Mouse (Mus musculus) intestine, postnatal 0 days (tissue): ENCODE data around the gene Syt5. TPM values are rescaled to one million over a fixed set of nuclear protein-coding genes. Genes with fewer than 3 reads are reported as not detected.

Source experiments
- ATAC-seq: fragments of 200-750 bp; cut with Nextera tagmentation; 2 replicates; pipeline ENCODE4 v1.8.0; 2017; ENCODE audit warnings: mild to moderate bottlenecking, moderate TSS enrichment, moderate library complexity
- H3K27ac ChIP-seq: fragments of 300-500 bp; sonication (generic); 2 replicates; pipeline ENCODE4 v1.5.1; 2014; ENCODE audit warnings: mild to moderate bottlenecking, low read depth, low read length, moderate library complexity
- H3K27me3 ChIP-seq: fragments of 300-500 bp; sonication (generic); replicated peaks from 2 replicates; pipeline ENCODE4 v1.6.1; 2014; ENCODE audit warnings: low read length, mixed read lengths; ENCODE audit not compliant: control insufficient read depth, insufficient read depth
- H3K36me3 ChIP-seq: fragments of 300-500 bp; sonication (generic); 2 replicates; pipeline ENCODE4 v1.6.1; 2014; ENCODE audit warnings: mild to moderate bottlenecking, moderate library complexity; ENCODE audit not compliant: control insufficient read depth, insufficient read depth
- H3K4me1 ChIP-seq: fragments of 300-500 bp; sonication (generic); replicated peaks from 2 replicates; pipeline ENCODE4 v1.6.1; 2014; ENCODE audit warnings: antibody characterized with exemption, low read length, mixed read lengths; ENCODE audit not compliant: control insufficient read depth, insufficient read depth
- H3K4me2 ChIP-seq: fragments of 300-500 bp; sonication (generic); replicated peaks from 2 replicates; pipeline ENCODE4 v1.6.1; 2014; ENCODE audit warnings: low read depth, mild to moderate bottlenecking, moderate library complexity
- H3K4me3 ChIP-seq: fragments of 300-500 bp; sonication (generic); 2 replicates; pipeline ENCODE4 v1.5.1; 2014; ENCODE audit warnings: low read depth, low read length
- H3K9ac ChIP-seq: fragments of 300-500 bp; sonication (generic); 2 replicates; pipeline ENCODE4 v1.6.1; 2014; ENCODE audit warnings: mild to moderate bottlenecking, low read depth, low read length
- H3K9me3 ChIP-seq: fragments of 300-500 bp; sonication (generic); 2 replicates; pipeline ENCODE4 v1.6.1; 2016; ENCODE audit warnings: mixed run types; ENCODE audit not compliant: control insufficient read depth
- CTCF ChIP-seq: sonication (generic); IDR thresholded peaks from 2 replicates; pipeline ENCODE4 v1.5.1; 2016; ENCODE audit warnings: low read depth, mild to moderate bottlenecking, control low read depth, antibody characterized with exemption, moderate library complexity
- WGBS: fragments of 180-500 bp; shearing (Covaris S2); extraction: QIAGEN DNeasy Blood & Tissue Kit; methylation state at CpG from one replicate; pipeline ENCODE4 v1.1.7; 2014; 5-methylcytosine and 5-hydroxymethylcytosine counted together
- polyA plus RNA-seq: library from polyadenylated mRNA; unstranded; fragments of >200 nt; fragmentation: Nextera tagmentation; extraction: Ambion mirVana; gene quantifications from 2 replicates; pipeline ENCODE4 v1.2.1, GENCODE M21; 2015

Gene Syt5
- polyA plus RNA-seq, 1 experiment from 2014 or later = 5.3 TPM

DNA sequence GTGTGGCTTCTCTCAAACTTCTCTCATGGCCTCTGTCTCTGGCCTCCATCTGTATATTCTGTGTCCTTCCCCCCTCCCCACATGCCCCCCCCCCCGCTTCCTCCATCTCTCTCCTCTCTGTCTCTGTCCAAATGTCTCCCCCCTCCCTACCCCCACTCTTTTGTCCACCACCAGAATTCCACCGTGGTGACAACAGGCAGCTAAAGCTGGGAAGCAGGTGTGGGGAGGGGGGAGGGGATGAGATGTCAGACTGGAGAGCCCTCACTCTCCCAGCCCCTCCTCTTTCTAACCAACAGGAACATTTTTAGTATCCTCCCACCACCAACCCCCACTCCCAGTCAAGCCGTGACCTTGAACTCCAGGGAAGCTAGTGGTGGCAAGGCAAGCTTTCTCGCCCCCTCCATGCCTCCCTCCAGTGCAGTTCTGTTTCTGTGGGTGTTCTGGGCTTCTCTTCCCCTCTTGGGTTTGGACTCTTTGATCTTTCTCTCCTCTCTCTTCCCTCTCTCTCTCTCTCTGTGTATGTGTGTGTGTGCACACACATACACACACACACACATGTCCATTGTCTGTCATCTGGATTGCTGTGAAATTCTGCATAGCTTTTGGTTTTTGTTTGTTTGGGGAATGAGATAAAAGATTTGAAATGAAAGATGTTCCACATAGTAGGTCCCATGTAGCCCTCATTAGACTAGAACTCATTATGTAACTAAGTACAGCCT is 30.9 kb downstream of the Syt5 start, which contains the start of gene Tnnt1:
TSS of gene Tnnt1 (minus strand) at position 51 of the 719 bp plus-strand sequence.
- H3K4me1 ChIP-seq = no peaks in the 10 kb centered on the region
- no peaks in the 10 kb centered on the region for H3K9me3 ChIP-seq
- TF ChIP-seq CTCF = no peak
- H3K4me3 ChIP-seq = no peak within 1 kb of the TSS
- no peak within 1 kb of the TSS for H3K4me2 ChIP-seq
- no peaks in the 10 kb centered on the region for H3K36me3 ChIP-seq
- 0 out of 2 replicates have a peak, but pooled peaks cover 4% of the 10 kb centered on the region for H3K27me3 ChIP-seq
- ATAC-seq = no peak
- no peak within 1 kb of the TSS for H3K27ac ChIP-seq
- WGBS = 22% methylated on average over 4 of the region's 4 CpGs
- H3K9ac ChIP-seq = no peak within 1 kb of the TSS

DNA sequence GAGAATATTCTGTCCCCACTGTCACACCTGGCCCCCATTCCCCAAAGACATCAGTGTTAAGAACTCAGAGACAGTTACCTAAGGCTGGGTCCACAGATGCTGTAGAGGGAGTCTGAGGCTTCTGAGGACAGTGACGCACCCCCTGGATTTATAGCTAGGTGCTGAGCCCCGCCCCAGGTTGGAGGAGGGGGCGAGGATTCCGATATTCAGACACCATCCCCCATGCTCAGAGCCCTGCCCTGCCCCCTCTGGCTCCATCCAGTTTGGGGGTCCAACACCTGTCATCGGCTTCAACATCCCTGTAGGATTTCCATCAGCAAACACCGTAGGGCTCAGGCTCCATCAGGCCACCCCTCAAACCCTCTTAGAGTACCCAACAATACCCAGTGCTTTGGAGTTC is 31.5 kb downstream of the Syt5 start:
- 0 out of 2 replicates have a peak, but pooled peaks cover 4% of the 10 kb centered on the region for H3K27me3 ChIP-seq
- H3K4me2 ChIP-seq = no peak overlapping the region
- H3K9me3 ChIP-seq = no peaks in the 10 kb centered on the region
- H3K9ac ChIP-seq = no peak overlapping the region
- TF ChIP-seq CTCF = no peak
- WGBS = 54% methylated on average over 6 of the region's 6 CpGs
- H3K27ac ChIP-seq = no peak overlapping the region
- no peaks in the 10 kb centered on the region for H3K36me3 ChIP-seq
- no peak for ATAC-seq
- no peaks in the 10 kb centered on the region for H3K4me1 ChIP-seq
- no peak overlapping the region for H3K4me3 ChIP-seq

- Histone ChIP-seq H3K9ac (no peak overlapping the region), H3K4me2 (no peak overlapping the region)
These were observed 33.3 kb downstream of the Syt5 start for GRCm38 (mm10) chr7:4513829-4514712.

GRCm38 (mm10) chr7:4513236-4513635 is 34.1 kb downstream of the Syt5 start:
- Histone ChIP-seq H3K4me2 (no peak overlapping the region), H3K4me3 (no peak overlapping the region), H3K36me3 (no peaks in the 10 kb centered on the region), H3K27me3 (no peaks in the 10 kb centered on the region), H3K9me3 (no peaks in the 10 kb centered on the region), H3K4me1 (0 out of 2 replicates have a peak, but pooled peaks cover 4% of the 10 kb centered on the region), H3K27ac (no peak overlapping the region), H3K9ac (no peak overlapping the region)
- peak; percentile 92 for TF ChIP-seq CTCF
- 31% methylated on average over 13 of the region's 13 CpGs for WGBS
- 0 out of 2 replicates have a peak, but pooled peaks have one; percentile 7 for ATAC-seq

More at GRCm38 (mm10) chr7:4513829-4514712, 33.3 kb downstream of the Syt5 start:
- H3K27ac ChIP-seq = no peak overlapping the region
- no peak for TF ChIP-seq CTCF
- no peak overlapping the region for H3K4me3 ChIP-seq
- no peak for ATAC-seq
- no peaks in the 10 kb centered on the region for H3K36me3 ChIP-seq
- 0 out of 2 replicates have a peak, but pooled peaks cover 4% of the 10 kb centered on the region for H3K4me1 ChIP-seq
- no peaks in the 10 kb centered on the region for H3K9me3 ChIP-seq
- no peaks in the 10 kb centered on the region for H3K27me3 ChIP-seq
- 51% methylated on average over 6 of the region's 6 CpGs for WGBS

DNA sequence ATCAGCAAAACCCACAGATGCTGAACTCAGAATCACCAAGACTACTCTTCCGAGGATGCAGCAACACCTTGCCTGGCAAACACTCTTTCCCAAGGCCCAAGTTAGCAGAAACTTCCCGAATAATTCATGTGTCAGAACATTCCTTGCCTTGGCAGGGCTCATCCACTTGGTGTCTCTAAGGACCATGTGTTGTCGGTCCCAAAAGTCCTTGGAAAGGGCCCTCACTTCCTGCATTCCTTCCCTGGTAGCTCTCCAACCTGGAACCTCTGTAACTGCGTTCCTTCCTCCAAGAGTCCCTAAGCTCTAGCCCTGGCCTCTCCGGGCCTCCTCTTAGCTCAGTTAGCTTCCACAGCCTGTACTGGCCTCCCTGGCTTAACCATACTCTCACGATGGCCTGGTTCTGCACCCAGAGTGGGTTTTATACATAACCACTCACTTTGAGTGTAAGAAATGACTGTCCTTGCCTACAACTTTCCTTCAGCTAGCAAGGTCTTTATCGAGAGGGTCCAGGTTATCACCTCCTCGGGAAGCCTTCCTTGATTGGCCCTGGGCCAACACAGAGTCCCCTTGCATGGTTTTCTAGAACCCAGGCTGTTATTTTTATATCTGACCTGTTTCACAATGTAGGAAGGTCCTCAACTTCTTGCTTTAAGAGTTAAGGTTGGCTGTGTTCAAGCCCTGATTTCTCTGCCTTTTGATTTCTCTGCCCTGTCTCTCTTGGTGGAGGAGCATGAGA is 35.7 kb downstream of the Syt5 start:
- no peak overlapping the region for H3K27ac ChIP-seq
- no peak overlapping the region for H3K9ac ChIP-seq
- TF ChIP-seq CTCF = no peak
- no peak overlapping the region for H3K4me3 ChIP-seq
- H3K9me3 ChIP-seq = no peaks in the 10 kb centered on the region
- H3K36me3 ChIP-seq = no peaks in the 10 kb centered on the region
- 0 out of 2 replicates have a peak, but pooled peaks cover 4% of the 10 kb centered on the region for H3K4me1 ChIP-seq
- ATAC-seq = no peak
- no peaks in the 10 kb centered on the region for H3K27me3 ChIP-seq
- no peak overlapping the region for H3K4me2 ChIP-seq
- 74% methylated on average over 8 of the region's 8 CpGs for WGBS
